Mouse (Mus musculus) midbrain, embryonic 15.5 days (tissue): ENCODE results near the gene Slc24a1. TPM values are rescaled to one million over a fixed set of nuclear protein-coding genes. Genes with fewer than 3 reads are reported as not detected.

ENCODE experiments used
- ATAC-seq: fragments of 200-750 bp; cut with Nextera tagmentation; replicated peaks from 2 replicates; pipeline ENCODE4 v1.8.0; 2017; ENCODE audit warnings: moderate TSS enrichment
- H3K27ac ChIP-seq: fragments of 300-500 bp; sonication (generic); 2 replicates; pipeline ENCODE4 v1.5.1; 2015; ENCODE audit warnings: mild to moderate bottlenecking, inconsistent platforms
- H3K27me3 ChIP-seq: fragments of 300-500 bp; sonication (generic); replicated peaks from 2 replicates; pipeline ENCODE4 v1.6.1; 2015; ENCODE audit warnings: inconsistent platforms
- H3K36me3 ChIP-seq: fragments of 300-500 bp; sonication (generic); replicated peaks from 2 replicates; pipeline ENCODE4 v1.6.1; 2015; ENCODE audit warnings: inconsistent platforms
- H3K4me1 ChIP-seq: fragments of 300-500 bp; sonication (generic); 2 replicates; pipeline ENCODE4 v1.6.1; 2015; ENCODE audit warnings: inconsistent platforms
- H3K4me2 ChIP-seq: fragments of 300-500 bp; sonication (generic); 2 replicates; pipeline ENCODE4 v1.6.1; 2015; ENCODE audit warnings: inconsistent platforms, mild to moderate bottlenecking, moderate library complexity
- H3K4me3 ChIP-seq: fragments of 300-500 bp; sonication (generic); 2 replicates; pipeline ENCODE4 v1.5.1; 2015; ENCODE audit warnings: mild to moderate bottlenecking, inconsistent platforms
- H3K9ac ChIP-seq: fragments of 300-500 bp; sonication (generic); 2 replicates; pipeline ENCODE4 v1.6.1; 2015; ENCODE audit warnings: mild to moderate bottlenecking, inconsistent platforms
- H3K9me3 ChIP-seq: fragments of 300-500 bp; sonication (generic); 2 replicates; pipeline ENCODE4 v1.6.1; 2016; ENCODE audit warnings: inconsistent platforms
- WGBS: fragments of 180-500 bp; shearing (Covaris S2); methylation state at CpG from one replicate; pipeline ENCODE4 v1.1.7; 2015; ENCODE audit warnings: mixed read lengths; 5-methylcytosine and 5-hydroxymethylcytosine counted together
- microRNA-seq: library from miRNA; unstranded; fragments of <30 nt; microRNA quantifications from one replicate; pipeline ENCODE4, GENCODE M21; 2016
- polyA plus RNA-seq: library from polyadenylated mRNA; unstranded; fragments of >200 nt; fragmentation: Nextera tagmentation; extraction: Ambion mirVana; gene quantifications from 2 replicates; pipeline ENCODE4 v1.2.1, GENCODE M21; 2015

Slc24a1 gene
- polyA plus RNA-seq, 1 experiment from 2014 or later, result 0.05 TPM

- Histone ChIP-seq H3K9me3 (no peaks in the 10 kb centered on the region), H3K4me2 (no peak overlapping the region), H3K4me3 (no peak overlapping the region), H3K4me1 (no peaks in the 10 kb centered on the region), H3K36me3 (peaks cover 13% of the 10 kb centered on the region; the same call in 1 of the 2 replicates), H3K27ac (no peak overlapping the region), H3K9ac (no peak overlapping the region), H3K27me3 (no peaks in the 10 kb centered on the region)
- no peak for ATAC-seq
- 67% methylated on average over 3 of the region's 3 CpGs for WGBS
Observed at GRCm38 (mm10) chr9:64903386-64903785, 48.0 kb downstream of the Slc24a1 start.

GRCm38 (mm10) chr9:64902866-64903265 lies 48.5 kb downstream of the Slc24a1 start:
- peaks cover 13% of the 10 kb centered on the region for H3K36me3 ChIP-seq
- no peak overlapping the region for H3K4me2 ChIP-seq
- no peak overlapping the region for H3K27ac ChIP-seq
- no peaks in the 10 kb centered on the region for H3K4me1 ChIP-seq
- H3K9me3 ChIP-seq, result no peaks in the 10 kb centered on the region
- H3K27me3 ChIP-seq, result no peaks in the 10 kb centered on the region
- WGBS, result 24% methylated on average over 4 of the region's 4 CpGs
- no peak for ATAC-seq
- no peak overlapping the region for H3K9ac ChIP-seq
- H3K4me3 ChIP-seq, result no peak overlapping the region

- WGBS, result 87% methylated on average over 10 of the region's 10 CpGs
- no peak for ATAC-seq
- H3K9ac ChIP-seq, result no peak overlapping the region
- H3K27ac ChIP-seq, result no peak overlapping the region
- H3K9me3 ChIP-seq, result no peaks in the 10 kb centered on the region
- H3K36me3 ChIP-seq, result peaks cover 25% of the 10 kb centered on the region; the same call in 1 of the 2 replicates
- H3K27me3 ChIP-seq, result no peaks in the 10 kb centered on the region
- no peaks in the 10 kb centered on the region for H3K4me1 ChIP-seq
- no peak overlapping the region for H3K4me3 ChIP-seq
- no peak overlapping the region for H3K4me2 ChIP-seq
Observed at GRCm38 (mm10) chr9:64896605-64897004, 54.8 kb downstream of the Slc24a1 start.

GRCm38 (mm10) chr9:64886008-64886407 lies 65.4 kb downstream of the Slc24a1 start:
- peaks cover 3% of the 10 kb centered on the region; the same call in 1 of the 2 replicates for H3K36me3 ChIP-seq
- ATAC-seq, result no peak
- H3K4me1 ChIP-seq, result no peaks in the 10 kb centered on the region
- no peak overlapping the region for H3K27ac ChIP-seq
- no peak overlapping the region for H3K4me2 ChIP-seq
- no peak overlapping the region for H3K9ac ChIP-seq
- H3K4me3 ChIP-seq, result no peak overlapping the region
- H3K9me3 ChIP-seq, result no peaks in the 10 kb centered on the region
- H3K27me3 ChIP-seq, result no peaks in the 10 kb centered on the region
- WGBS, result 89% methylated on average over 5 of the region's 5 CpGs

Small RNA genes within 50 kb of the gene (microRNA-seq; reads per million reads assigned to microRNA genes)
- not detected for gene Gm25640

Other genes with a start within 250 kb of the Slc24a1 start
- 401 and 402 TPM in 2 replicates for gene Rab11a, start 213.8 kb downstream of the Slc24a1 start, polyA plus RNA-seq
- 10.9 and 12.0 TPM in 2 replicates for gene Dennd4a, start 140.3 kb downstream of the Slc24a1 start, polyA plus RNA-seq
- 36.2 and 38.3 TPM in 2 replicates for gene Ints14, start 9.3 kb upstream of the Slc24a1 start, polyA plus RNA-seq
- gene Hacd3, start 70.1 kb upstream of the Slc24a1 start, polyA plus RNA-seq, result 210 and 217 TPM in 2 replicates
- 38.9 and 42.5 TPM in 2 replicates for gene Dpp8, start 80.8 kb upstream of the Slc24a1 start, polyA plus RNA-seq
- gene Igdcc4, start 149.9 kb upstream of the Slc24a1 start, polyA plus RNA-seq, result 16.8 and 17.3 TPM in 2 replicates
- 12.8 and 14.1 TPM in 2 replicates for gene Igdcc3, start 189.6 kb upstream of the Slc24a1 start, polyA plus RNA-seq
- gene Parp16, start 243.7 kb upstream of the Slc24a1 start, polyA plus RNA-seq, result 6.8 and 7.6 TPM in 2 replicates